Mouse (Mus musculus) gonadal fat pad, adult 2 months (tissue): ENCODE data around the gene Rdh7. TPM values are rescaled to one million over a fixed set of nuclear protein-coding genes. Genes with fewer than 3 reads are reported as not detected.

Experiments
- polyA plus RNA-seq: library from polyadenylated mRNA; depleted of rRNA; stranded (reverse); fragments of >200 nt; gene quantifications from 2 replicates; pipeline ENCODE4 v1.2.3, GENCODE M21; 2012; rRNA removed

Rdh7 gene
- polyA plus RNA-seq, 1 experiment: 0.36 TPM

Other genes with a start within 250 kb of the Rdh7 start
- gene Stat6, start 245.8 kb downstream of the Rdh7 start, polyA plus RNA-seq: 73.8 and 92.7 TPM in 2 replicates
- 3.5 and 4.4 TPM in 2 replicates for gene Nemp1, start 221.9 kb downstream of the Rdh7 start, polyA plus RNA-seq
- 35.9 and 41.2 TPM in 2 replicates for gene Nab2, start 220.2 kb downstream of the Rdh7 start, polyA plus RNA-seq
- gene Myo1a, start 183.6 kb downstream of the Rdh7 start, polyA plus RNA-seq: 0.15 and 0.22 TPM in 2 replicates
- gene Tac2, start 164.3 kb downstream of the Rdh7 start, polyA plus RNA-seq: 1.1 TPM in 2 replicates
- gene Zbtb39, start 149.3 kb downstream of the Rdh7 start, polyA plus RNA-seq: 8.8 and 11.6 TPM in 2 replicates
- 5.0 and 5.1 TPM in 2 replicates for gene Gpr182, start 137.1 kb downstream of the Rdh7 start, polyA plus RNA-seq
- 0.59 and 0.98 TPM in 2 replicates for gene Rdh1, start 129.1 kb downstream of the Rdh7 start, polyA plus RNA-seq
- gene Rdh16f1, start 129.0 kb downstream of the Rdh7 start, polyA plus RNA-seq: 1.1 and 1.3 TPM in 2 replicates
- gene Rdh9, start 112.4 kb downstream of the Rdh7 start, polyA plus RNA-seq: 0.31 TPM in 1 of 2 replicates, not detected in the other
- gene Rdh16, start 87.7 kb downstream of the Rdh7 start, polyA plus RNA-seq: 1.6 and 2.2 TPM in 2 replicates
- not detected in 2 replicates for gene Rdh19, start 38.9 kb downstream of the Rdh7 start, polyA plus RNA-seq
- gene Rdh16f2, start 22.3 kb downstream of the Rdh7 start, polyA plus RNA-seq: 0.09 and 0.11 TPM in 2 replicates
- gene Sdr9c7, start 9.7 kb upstream of the Rdh7 start, polyA plus RNA-seq: 0.04 and 0.30 TPM in 2 replicates
- gene Hsd17b6, start 118.8 kb upstream of the Rdh7 start, polyA plus RNA-seq: 0.53 TPM in 1 of 2 replicates, not detected in the other
- 3.0 and 3.3 TPM in 2 replicates for gene Prim1, start 126.4 kb upstream of the Rdh7 start, polyA plus RNA-seq
- 200 and 240 TPM in 2 replicates for gene Naca, start 146.8 kb upstream of the Rdh7 start, polyA plus RNA-seq
- 21.0 and 41.0 TPM in 2 replicates for gene Ptges3, start 170.1 kb upstream of the Rdh7 start, polyA plus RNA-seq
- gene Atp5b, start 194.5 kb upstream of the Rdh7 start, polyA plus RNA-seq: 2,186 and 2,996 TPM in 2 replicates
- 32.2 and 38.6 TPM in 2 replicates for gene Baz2a, start 202.8 kb upstream of the Rdh7 start, polyA plus RNA-seq